Mouse (Mus musculus) ZHBTc4 (cell line): ENCODE data around the gene Sh3pxd2a.

Experiments used
- DNase-seq: peaks from one replicate; pipeline ENCODE4 v3.0.0-alpha.2; 2011; ENCODE audit warnings: low read depth, low spot score

The Sh3pxd2a gene

GRCm38 (mm10) chr19:47491853-47492252, 27.7 kb upstream of the Sh3pxd2a start:
- peak; percentile 94 for DNase-seq

- DNase-seq: peak; percentile 70
Observed at GRCm38 (mm10) chr19:47489233-47489632, 25.0 kb upstream of the Sh3pxd2a start.

GRCm38 (mm10) chr19:47488250-47488649, 24.0 kb upstream of the Sh3pxd2a start:
- DNase-seq: peak; percentile 89

GRCm38 (mm10) chr19:47487572-47487971, 23.4 kb upstream of the Sh3pxd2a start:
- DNase-seq: no peak

- no peak for DNase-seq
Observed at GRCm38 (mm10) chr19:47485997-47486566, 21.9 kb upstream of the Sh3pxd2a start.

- DNase-seq: no peak
Observed at GRCm38 (mm10) chr19:47484110-47484509, 19.9 kb upstream of the Sh3pxd2a start.

GRCm38 (mm10) chr19:47483346-47483745, 19.1 kb upstream of the Sh3pxd2a start:
- no peak for DNase-seq

GRCm38 (mm10) chr19:47473453-47473852, 9.3 kb upstream of the Sh3pxd2a start:
- DNase-seq: no peak

GRCm38 (mm10) chr19:47472881-47473400, 8.7 kb upstream of the Sh3pxd2a start:
- no peak for DNase-seq

GRCm38 (mm10) chr19:47471808-47472207, 7.6 kb upstream of the Sh3pxd2a start:
- DNase-seq: no peak

- no peak for DNase-seq
Observed at GRCm38 (mm10) chr19:47468750-47469149, 4.5 kb upstream of the Sh3pxd2a start.

- no peak for DNase-seq
Observed at GRCm38 (mm10) chr19:47466775-47467174, 2.6 kb upstream of the Sh3pxd2a start.

- no peak for DNase-seq
Observed at GRCm38 (mm10) chr19:47465467-47465866, 1.3 kb upstream of the Sh3pxd2a start.

GRCm38 (mm10) chr19:47463636-47464303, 431 bp downstream of the Sh3pxd2a start:
- DNase-seq: peak; percentile 84

GRCm38 (mm10) chr19:47463206-47463605, 995 bp downstream of the Sh3pxd2a start:
- no peak for DNase-seq

GRCm38 (mm10) chr19:47462725-47463124, 1.5 kb downstream of the Sh3pxd2a start:
- DNase-seq: no peak

GRCm38 (mm10) chr19:47461838-47462237, 2.4 kb downstream of the Sh3pxd2a start:
- DNase-seq: peak; percentile 56

GRCm38 (mm10) chr19:47461386-47461785, 2.8 kb downstream of the Sh3pxd2a start:
- no peak for DNase-seq

GRCm38 (mm10) chr19:47460120-47460960, 3.9 kb downstream of the Sh3pxd2a start:
- no peak for DNase-seq

- no peak for DNase-seq
Observed at GRCm38 (mm10) chr19:47459214-47459613, 5.0 kb downstream of the Sh3pxd2a start.

GRCm38 (mm10) chr19:47458504-47459161, 5.6 kb downstream of the Sh3pxd2a start:
- no peak for DNase-seq
